In genomic region chr8:127440161-127440833, GRCm38 (mm10) we compare ENCODE assay signal across 8 mouse cellular contexts.
A peak's percentile ranks its signal among the peaks of the same experiment; 100 is the strongest.
DNase-seq lines count a peak whose midpoint lies in the region; ATAC-seq lines count a peak whose summit lies in the region.

No protein-coding gene starts in this region.

- H3K27ac ChIP-seq in heart, embryonic 11.5 days (ENCODE audit: low read depth, low read length): no peak overlapping the region
- H3K27ac ChIP-seq in hindbrain, embryonic 16.5 days (ENCODE audit: low read depth, low read length): peak overlapping the region; percentile 60
- peak overlapping the region; percentile 78 for H3K27ac ChIP-seq in limb, embryonic 15.5 days

- WGBS in heart, embryonic 11.5 days (ENCODE audit: insufficient replicate concordance): 63% methylated on average over 9 of the region's 9 CpGs
- 77% methylated on average over 9 of the region's 9 CpGs for WGBS in hindbrain, embryonic 16.5 days
- WGBS in limb, embryonic 15.5 days: 64% methylated on average over 9 of the region's 9 CpGs

- H3K36me3 ChIP-seq in heart, embryonic 11.5 days (ENCODE audit: control insufficient read depth, insufficient read depth, low read length): no peaks in the 10 kb centered on the region
- H3K36me3 ChIP-seq in hindbrain, embryonic 16.5 days (ENCODE audit: control insufficient read depth, insufficient read depth, low read length): no peaks in the 10 kb centered on the region
- H3K36me3 ChIP-seq in limb, embryonic 15.5 days: peaks cover 6% of the 10 kb centered on the region; the same call in 1 of the 2 replicates

- H3K9me3 ChIP-seq in heart, embryonic 11.5 days (replicated peaks; ENCODE audit: control insufficient read depth, low read length): no peaks in the 10 kb centered on the region
- H3K9me3 ChIP-seq in hindbrain, embryonic 16.5 days (ENCODE audit: control insufficient read depth, low read length): no peaks in the 10 kb centered on the region
- H3K9me3 ChIP-seq in limb, embryonic 15.5 days: no peaks in the 10 kb centered on the region

- no peak overlapping the region for H3K9ac ChIP-seq in heart, embryonic 11.5 days (ENCODE audit: low read depth, low read length)
- H3K9ac ChIP-seq in hindbrain, embryonic 16.5 days (ENCODE audit: low read depth, low read length): no peak overlapping the region
- H3K9ac ChIP-seq in limb, embryonic 15.5 days: no peak overlapping the region

- H3K4me3 ChIP-seq in heart, embryonic 11.5 days (ENCODE audit: low read depth, low read length): no peak overlapping the region
- no peak overlapping the region for H3K4me3 ChIP-seq in hindbrain, embryonic 16.5 days (ENCODE audit: low read length)
- H3K4me3 ChIP-seq in limb, embryonic 15.5 days: no peak overlapping the region

- no peaks in the 10 kb centered on the region for H3K27me3 ChIP-seq in heart, embryonic 11.5 days (ENCODE audit: control insufficient read depth, insufficient read depth, low read length)
- H3K27me3 ChIP-seq in hindbrain, embryonic 16.5 days (replicated peaks; ENCODE audit: control insufficient read depth, insufficient read depth, low read length): no peaks in the 10 kb centered on the region
- H3K27me3 ChIP-seq in limb, embryonic 15.5 days: no peaks in the 10 kb centered on the region

- ATAC-seq in heart, embryonic 11.5 days (replicated peaks; ENCODE audit: insufficient number of reproducible peaks, low FRiP score, low TSS enrichment): no peak
- ATAC-seq in hindbrain, embryonic 16.5 days: 0 out of 2 replicates have a peak, but pooled peaks have one; percentile 24
- 0 out of 2 replicates have a peak, but pooled peaks have one; percentile 35 for ATAC-seq in limb, embryonic 15.5 days (ENCODE audit: insufficient number of reproducible peaks, low FRiP score, low TSS enrichment, low read depth)
- no peak for ATAC-seq in megakaryocyte-erythroid progenitor cell, adult 5-6 weeks (replicated peaks; ENCODE audit: low FRiP score, low TSS enrichment, poor library complexity, severe bottlenecking)
- ATAC-seq in cerebellum, adult (ENCODE audit: insufficient number of reproducible peaks, low FRiP score, low TSS enrichment): no peak

- H3K4me1 ChIP-seq in heart, embryonic 11.5 days (ENCODE audit: control insufficient read depth, insufficient read depth, low read length): peaks cover 29% of the 10 kb centered on the region
- H3K4me1 ChIP-seq in hindbrain, embryonic 16.5 days (ENCODE audit: control insufficient read depth, insufficient read depth, low read depth, low read length): peaks cover 14% of the 10 kb centered on the region
- peaks cover 34% of the 10 kb centered on the region for H3K4me1 ChIP-seq in limb, embryonic 15.5 days

- DNase-seq in heart, postnatal 25 days (ENCODE audit: low spot score): no peak
- peak; percentile 74 for DNase-seq in R1 (ENCODE audit: low read depth, low spot score)
- no peak for DNase-seq in adrenal gland, postnatal 25 days

- intact Hi-C loops in heart, postnatal 25 days (cut with DNase I): loop anchor here (2.0 to 5.0 kb wide), 2 partner anchors 37 to 919 kb away; partner anchors contain the start of gene Nrp1

- H3K4me2 ChIP-seq in heart, embryonic 11.5 days: 0 out of 2 replicates have a peak overlapping the region, but pooled peaks have one; percentile 8
- no peak overlapping the region; the same call in 1 of the 2 replicates for H3K4me2 ChIP-seq in hindbrain, embryonic 16.5 days (ENCODE audit: low read length)
- H3K4me2 ChIP-seq in limb, embryonic 15.5 days: peak overlapping the region; percentile 15; the same call in 1 of the 2 replicates

Comparison
In these comparisons a context has a peak if more than half of its experiments do, and no peak if none do; other contexts are left out.
1. ATAC-seq: peak in hindbrain, embryonic 16.5 days (single experiment) and limb, embryonic 15.5 days (single experiment); none in heart, embryonic 11.5 days (single experiment), megakaryocyte-erythroid progenitor cell, adult 5-6 weeks (single experiment) and cerebellum, adult (single experiment).